Mouse (Mus musculus) lung, postnatal 0 days (tissue): ENCODE results near the gene Cmah. TPM values are rescaled to one million over a fixed set of nuclear protein-coding genes. Genes with fewer than 3 reads are reported as not detected.

Experiments used
- ATAC-seq: fragments of 200-750 bp; cut with Nextera tagmentation; 2 replicates; pipeline ENCODE4 v1.8.0; 2017; ENCODE audit warnings: moderate library complexity
- DNase-seq: peaks from one replicate; pipeline ENCODE4 v3.0.0-alpha.2; 2016; ENCODE audit warnings: low spot score
- H3K27ac ChIP-seq: fragments of 300-500 bp; sonication (generic); 2 replicates; pipeline ENCODE4 v1.5.1; 2014; ENCODE audit warnings: antibody characterized with exemption, mild to moderate bottlenecking, low read length, mixed read lengths
- H3K27me3 ChIP-seq: fragments of 300-500 bp; sonication (generic); replicated peaks from 2 replicates; pipeline ENCODE4 v1.6.1; 2014; ENCODE audit warnings: low read length, mixed read lengths; ENCODE audit not compliant: insufficient read depth
- H3K36me3 ChIP-seq: fragments of 300-500 bp; sonication (generic); 2 replicates; pipeline ENCODE4 v1.6.1; 2014; ENCODE audit warnings: low read length, mixed read lengths; ENCODE audit not compliant: insufficient read depth
- H3K4me1 ChIP-seq: fragments of 300-500 bp; sonication (generic); 2 replicates; pipeline ENCODE4 v1.6.1; 2014; ENCODE audit warnings: antibody characterized with exemption, low read depth, low read length, mixed read lengths; ENCODE audit not compliant: insufficient read depth
- H3K4me2 ChIP-seq: fragments of 300-500 bp; sonication (generic); replicated peaks from 2 replicates; pipeline ENCODE4 v1.6.1; 2014; ENCODE audit warnings: low read depth, mild to moderate bottlenecking, low read length, moderate library complexity, mixed read lengths
- H3K4me3 ChIP-seq: fragments of 300-500 bp; sonication (generic); 2 replicates; pipeline ENCODE4 v1.5.1; 2014; ENCODE audit warnings: low read depth, low read length
- H3K9ac ChIP-seq: fragments of 300-500 bp; sonication (generic); replicated peaks from 2 replicates; pipeline ENCODE4 v1.6.1; 2014; ENCODE audit warnings: low read depth, mild to moderate bottlenecking
- H3K9me3 ChIP-seq: fragments of 300-500 bp; sonication (generic); 2 replicates; pipeline ENCODE4 v1.6.1; 2016; ENCODE audit warnings: low read length, mixed read lengths
- CTCF ChIP-seq: IDR thresholded peaks from 2 replicates; pipeline ENCODE4 v1.5.1; 2016; ENCODE audit warnings: antibody characterized with exemption, mild to moderate bottlenecking
- EP300 ChIP-seq: IDR thresholded peaks from 2 replicates; pipeline ENCODE4 v1.6.1; 2016; ENCODE audit warnings: antibody characterized with exemption, mild to moderate bottlenecking, control low read depth
- WGBS: fragments of 180-500 bp; shearing (Covaris S2); extraction: QIAGEN DNeasy Blood & Tissue Kit; methylation state at CpG from one replicate; pipeline ENCODE4 v1.1.7; 2014; 5-methylcytosine and 5-hydroxymethylcytosine counted together
- polyA plus RNA-seq: library from polyadenylated mRNA; unstranded; fragments of >200 nt; fragmentation: Nextera tagmentation; extraction: Ambion mirVana; gene quantifications from 2 replicates; pipeline ENCODE4 v1.2.1, GENCODE M21; 2015

The Cmah gene
- polyA plus RNA-seq, 1 experiment from 2014 or later, result 0.74 TPM

DNA sequence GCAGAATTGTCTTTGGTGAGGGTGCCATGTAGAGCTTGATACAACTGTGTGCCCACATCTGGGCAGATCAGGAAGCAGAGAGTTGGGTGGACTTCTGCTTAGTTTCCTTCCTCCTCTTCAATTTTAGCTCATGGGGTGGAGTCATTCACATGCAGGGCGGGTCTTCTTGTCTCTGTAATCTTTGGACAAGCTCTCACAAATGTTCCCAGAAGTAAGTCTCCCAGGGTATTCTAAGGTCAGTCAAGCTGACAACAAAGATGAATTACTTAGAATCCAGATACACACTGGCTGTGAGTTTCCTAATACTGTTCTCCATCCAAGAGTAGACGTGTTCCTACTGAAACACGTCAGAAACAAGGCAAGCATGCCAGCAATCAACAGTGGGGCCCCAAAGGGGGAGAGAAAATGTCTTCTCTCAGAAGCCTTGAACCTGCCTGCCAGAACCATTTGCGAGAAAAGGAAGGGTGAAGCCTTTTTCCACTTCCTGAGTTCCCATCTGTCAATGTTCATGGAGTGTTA is 11.2 kb downstream of the Cmah start:
- peak; percentile 94 for ATAC-seq
- DNase-seq, result peak; percentile 86
- no peak overlapping the region for H3K4me2 ChIP-seq

DNA sequence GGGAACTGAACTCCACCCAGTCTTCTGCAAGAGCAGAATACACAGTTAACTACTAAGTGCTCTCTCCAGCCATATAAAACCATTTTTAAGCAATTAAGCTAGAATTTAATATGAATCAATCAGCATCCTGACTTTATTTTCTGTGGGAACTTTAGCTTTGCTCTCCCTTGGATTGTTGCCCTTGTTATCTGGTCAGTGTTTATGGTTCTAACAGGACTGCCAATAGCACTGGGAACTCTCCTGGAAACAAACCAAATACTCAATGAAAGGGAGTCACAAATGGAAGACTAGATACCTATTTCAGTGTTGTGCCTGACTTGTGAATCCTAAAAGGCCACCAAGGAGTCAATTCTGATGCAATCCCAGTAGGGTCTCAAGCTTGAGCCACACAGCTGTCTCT is 12.7 kb downstream of the Cmah start:
- Histone ChIP-seq H3K27ac (no peak overlapping the region), H3K4me2 (no peak overlapping the region), H3K4me3 (no peak overlapping the region), H3K9ac (no peak overlapping the region), H3K36me3 (no peaks in the 10 kb centered on the region), H3K27me3 (no peaks in the 10 kb centered on the region), H3K4me1 (no peaks in the 10 kb centered on the region), H3K9me3 (no peaks in the 10 kb centered on the region)
- DNase-seq (no peak), ATAC-seq (no peak)
- no peak for TF ChIP-seq CTCF
- TF ChIP-seq EP300, result no peak

More for the DNA sequence above, 11.2 kb downstream of the Cmah start:
- WGBS, result 38% methylated on average over 4 of the region's 4 CpGs
- Histone ChIP-seq H3K4me1 (no peaks in the 10 kb centered on the region), H3K4me3 (no peak overlapping the region), H3K9ac (no peak overlapping the region), H3K36me3 (no peaks in the 10 kb centered on the region), H3K27ac (no peak overlapping the region), H3K9me3 (no peaks in the 10 kb centered on the region), H3K27me3 (no peaks in the 10 kb centered on the region)
- no peak for TF ChIP-seq CTCF
- TF ChIP-seq EP300, result peak; percentile 91

DNA sequence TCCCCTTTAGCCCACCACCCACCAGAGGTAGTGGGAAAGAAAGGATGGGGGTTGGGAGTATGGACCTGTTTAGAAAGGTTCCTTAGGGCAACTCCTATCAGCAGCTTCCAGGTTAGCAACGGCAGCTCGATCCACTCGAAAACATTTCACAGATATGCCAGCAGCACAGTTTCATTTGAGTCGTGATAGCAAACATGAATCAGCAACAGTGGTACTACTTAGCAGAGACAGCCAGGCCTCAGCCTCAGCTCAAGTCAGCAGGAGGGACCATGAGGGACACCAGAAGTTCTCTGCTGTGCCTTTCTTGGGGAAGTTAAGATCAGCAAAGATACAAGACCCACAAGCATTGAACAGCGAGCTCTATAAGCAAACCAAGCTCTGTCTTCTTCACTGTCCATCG is 13.3 kb downstream of the Cmah start:
- Histone ChIP-seq H3K4me3 (no peak overlapping the region), H3K4me1 (no peaks in the 10 kb centered on the region), H3K27me3 (no peaks in the 10 kb centered on the region), H3K9me3 (no peaks in the 10 kb centered on the region), H3K4me2 (no peak overlapping the region), H3K9ac (no peak overlapping the region), H3K36me3 (no peaks in the 10 kb centered on the region), H3K27ac (no peak overlapping the region)
- no peak for DNase-seq
- no peak for ATAC-seq
- TF ChIP-seq EP300, result no peak
- TF ChIP-seq CTCF, result no peak
- 76% methylated on average over 6 of the region's 6 CpGs for WGBS

DNA sequence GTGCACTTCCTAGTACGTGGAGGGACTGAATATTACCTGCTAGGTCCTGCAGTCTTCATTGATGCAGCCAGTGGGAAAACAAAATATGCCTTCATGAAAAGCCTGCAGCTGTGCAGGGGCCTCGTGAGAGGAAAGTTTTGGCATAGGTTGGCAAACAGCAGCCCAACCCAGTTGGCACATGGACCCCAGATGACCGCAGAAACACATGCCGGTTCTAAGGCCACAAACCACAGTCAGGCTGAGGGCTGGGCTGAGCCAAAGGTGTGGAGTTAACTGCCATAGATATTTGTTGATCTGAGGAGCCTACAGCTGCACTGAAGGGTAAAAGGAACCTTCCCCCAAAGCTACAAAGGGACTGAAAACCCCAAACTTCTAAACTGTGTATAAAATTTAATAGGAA is 14.9 kb downstream of the Cmah start:
- Histone ChIP-seq H3K27ac (no peak overlapping the region), H3K4me3 (no peak overlapping the region), H3K36me3 (no peaks in the 10 kb centered on the region), H3K9me3 (no peaks in the 10 kb centered on the region), H3K9ac (no peak overlapping the region), H3K4me2 (no peak overlapping the region), H3K27me3 (no peaks in the 10 kb centered on the region), H3K4me1 (no peaks in the 10 kb centered on the region)
- no peak for ATAC-seq
- whole genome bisulfite sequencing, result 73% methylated on average over 4 of the region's 4 CpGs
- DNase-seq, result no peak
- no peak for TF ChIP-seq EP300
- no peak for TF ChIP-seq CTCF

DNA sequence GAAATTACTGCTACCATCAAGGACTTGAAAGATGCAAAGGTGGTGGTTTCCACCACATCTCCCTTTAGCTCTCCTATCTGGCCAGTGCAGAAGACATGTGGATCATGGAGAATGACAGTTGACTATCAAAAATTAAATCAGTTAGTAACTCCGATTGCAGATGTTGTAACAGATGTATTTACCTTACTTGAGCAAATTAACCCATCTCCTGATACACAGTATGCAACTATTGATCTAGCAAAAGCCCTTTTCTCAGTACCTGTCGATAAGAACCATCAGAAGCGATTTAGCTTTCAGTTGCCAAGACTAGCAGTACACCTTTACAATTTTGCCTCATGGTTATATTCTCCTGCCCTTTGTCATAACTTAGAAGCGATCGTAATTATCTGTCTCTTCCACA is 25.8 kb downstream of the Cmah start:
- H3K4me1 ChIP-seq, result no peaks in the 10 kb centered on the region
- 92% methylated on average over 5 of the region's 5 CpGs for WGBS
- no peaks in the 10 kb centered on the region for H3K9me3 ChIP-seq
- no peak for ATAC-seq
- H3K9ac ChIP-seq, result no peak overlapping the region
- no peak overlapping the region for H3K4me3 ChIP-seq
- H3K27ac ChIP-seq, result no peak overlapping the region
- TF ChIP-seq EP300 (no peak), CTCF (no peak)
- no peaks in the 10 kb centered on the region for H3K27me3 ChIP-seq
- no peak for DNase-seq
- H3K4me2 ChIP-seq, result no peak overlapping the region
- no peaks in the 10 kb centered on the region for H3K36me3 ChIP-seq

DNA sequence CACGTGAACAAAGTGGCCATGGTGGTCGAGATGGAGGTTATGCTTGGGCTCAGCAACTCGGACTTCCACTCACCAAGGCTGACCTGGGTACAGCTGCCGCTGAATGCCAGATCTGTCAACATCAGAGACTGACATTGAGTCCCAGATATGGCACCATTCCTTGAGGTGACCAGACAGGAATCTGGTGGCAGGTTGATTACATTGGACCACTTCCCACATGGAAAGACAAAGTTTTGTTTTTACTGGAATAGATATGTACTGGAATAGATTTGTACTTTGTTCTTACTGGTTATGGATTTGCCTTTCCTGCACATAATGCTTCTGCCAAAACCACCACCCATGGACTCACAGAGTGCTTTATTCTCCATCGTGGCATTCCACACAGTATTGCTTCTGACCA is 27.5 kb downstream of the Cmah start:
- DNase-seq (no peak), ATAC-seq (no peak)
- WGBS, result 77% methylated on average over 5 of the region's 5 CpGs
- Histone ChIP-seq H3K4me2 (no peak overlapping the region), H3K4me3 (no peak overlapping the region), H3K36me3 (no peaks in the 10 kb centered on the region), H3K27me3 (no peaks in the 10 kb centered on the region), H3K27ac (no peak overlapping the region), H3K9ac (no peak overlapping the region), H3K4me1 (no peaks in the 10 kb centered on the region), H3K9me3 (no peaks in the 10 kb centered on the region)
- no peak for TF ChIP-seq CTCF
- no peak for TF ChIP-seq EP300

DNA sequence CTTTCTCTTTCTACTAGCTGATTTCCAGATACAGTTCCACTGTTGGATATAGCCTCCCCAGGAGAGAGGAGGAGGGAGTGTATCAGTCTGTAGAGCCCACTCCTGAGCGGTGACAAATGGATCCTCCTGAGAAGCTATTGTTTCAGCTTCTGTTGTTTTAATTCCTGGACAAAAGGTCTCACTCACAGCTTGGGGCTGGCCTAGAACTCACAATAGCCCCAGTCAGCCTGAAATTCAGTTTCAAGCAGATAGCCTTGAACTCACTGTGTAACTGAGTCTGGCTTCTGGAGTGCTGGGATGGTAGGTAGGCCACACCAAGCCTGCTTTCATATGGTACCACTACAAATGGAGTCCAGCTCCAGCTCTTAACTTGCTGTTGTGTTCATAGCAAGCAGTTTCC is 32.0 kb downstream of the Cmah start:
- Histone ChIP-seq H3K9me3 (no peaks in the 10 kb centered on the region), H3K27me3 (no peaks in the 10 kb centered on the region), H3K36me3 (no peaks in the 10 kb centered on the region), H3K27ac (no peak overlapping the region), H3K4me3 (no peak overlapping the region), H3K4me1 (no peaks in the 10 kb centered on the region), H3K9ac (no peak overlapping the region), H3K4me2 (no peak overlapping the region)
- TF ChIP-seq CTCF, result no peak
- no peak for TF ChIP-seq EP300
- ATAC-seq, result no peak
- WGBS, result 81% methylated on average over 1 of the region's 1 CpGs
- no peak for DNase-seq
